Mouse (Mus musculus) cerebellum, adult 2 months (tissue): ENCODE results near the gene Rnf186.

Experiments used
- CTCF ChIP-seq: fragments of 200-500 bp; IDR thresholded peaks from 2 replicates; pipeline ENCODE4 v1.5.1; 2011; ENCODE audit warnings: low read depth, mild to moderate bottlenecking, control low read depth, low read length, moderate library complexity, borderline replicate concordance; ENCODE audit not compliant: insufficient read depth
- POLR2A ChIP-seq: fragments of 200-500 bp; IDR thresholded peaks from 2 replicates; pipeline ENCODE4 v1.6.1; 2011; ENCODE audit warnings: low read length, control low read depth, borderline replicate concordance; ENCODE audit not compliant: insufficient read depth

DNA sequence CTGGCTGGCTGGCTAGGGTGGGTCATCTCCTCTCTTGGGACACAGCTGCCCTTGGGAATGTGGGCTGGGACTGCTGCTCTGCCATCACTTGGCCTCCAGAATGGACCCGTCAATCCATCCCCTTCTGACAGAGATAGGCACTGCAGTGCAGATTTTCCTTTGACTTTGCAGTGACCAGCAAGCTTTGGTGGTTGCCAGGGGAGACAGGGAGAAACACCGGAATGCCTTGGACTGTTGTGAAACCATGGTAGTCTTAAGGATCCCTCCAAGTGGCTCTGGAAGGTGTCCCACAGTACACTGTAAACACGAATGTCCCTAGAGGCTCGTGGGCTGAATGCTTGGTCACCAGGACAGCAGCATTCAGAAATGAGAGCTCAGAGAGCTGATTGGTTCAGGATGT lies 27.4 kb upstream of the Rnf186 start:
- no peak for TF ChIP-seq CTCF
- no peak for TF ChIP-seq POLR2A
